8 mouse cellular contexts compared by ENCODE assay signal in the genomic region with DNA sequence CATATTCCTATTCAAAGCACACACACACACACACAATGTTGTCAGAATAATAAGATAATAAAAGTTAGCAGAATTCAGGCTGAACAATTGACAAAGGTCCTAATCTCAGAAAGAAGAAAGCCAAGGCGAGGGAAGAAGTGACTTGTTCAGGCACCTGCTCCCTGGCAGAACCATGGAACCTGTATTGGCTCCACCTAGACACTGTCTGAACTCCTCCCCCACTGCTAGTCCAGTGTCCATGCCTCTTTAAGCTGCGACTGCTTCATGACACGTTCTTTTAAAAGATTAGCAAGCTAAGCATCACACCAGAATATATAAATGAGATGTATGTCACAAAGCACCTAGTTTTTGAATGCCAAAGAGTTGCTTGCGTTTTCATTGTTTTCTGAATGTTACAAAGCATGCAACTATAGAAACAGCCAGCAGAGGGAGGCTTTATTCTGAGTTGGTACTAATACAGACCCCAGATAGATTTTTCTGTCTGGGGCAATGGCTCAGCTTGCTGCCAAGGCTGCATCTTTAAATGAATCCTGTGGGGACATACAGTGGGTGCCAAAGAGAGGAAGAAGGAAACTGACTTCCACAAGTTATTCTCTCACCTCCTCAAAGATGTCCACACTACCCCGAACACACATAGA. TPM values are rescaled to one million over a fixed set of nuclear protein-coding genes. Genes with fewer than 3 reads are reported as not detected.
DNase-seq lines count a peak whose midpoint lies in the region; ATAC-seq and TF ChIP-seq lines count a peak whose summit lies in the region.

No protein-coding gene starts in this region.

- TF ChIP-seq CTCF in kidney, adult 2 months (conservative IDR thresholded peaks at IDR 0.05; ENCODE audit: insufficient read depth, insufficient read length, low read depth, low read length) = peak; percentile 24; the same call in 1 of the 2 replicates

- H3K27me3 ChIP-seq in liver, embryonic 11.5 days (replicated peaks; ENCODE audit: control insufficient read depth, insufficient read depth, low read length) = no peaks in the 10 kb centered on the region
- no peaks in the 10 kb centered on the region for H3K27me3 ChIP-seq in liver, embryonic 12.5 days (replicated peaks)
- no peaks in the 10 kb centered on the region for H3K27me3 ChIP-seq in forebrain, embryonic 12.5 days
- no peaks in the 10 kb centered on the region for H3K27me3 ChIP-seq in kidney, adult 2 months (replicated peaks; ENCODE audit: control insufficient read depth, insufficient read depth, low read length)

- no peak overlapping the region for H3K4me2 ChIP-seq in liver, embryonic 11.5 days
- H3K4me2 ChIP-seq in liver, embryonic 12.5 days = no peak overlapping the region
- H3K4me2 ChIP-seq in forebrain, embryonic 12.5 days = no peak overlapping the region

- H3K4me1 ChIP-seq in liver, embryonic 11.5 days (replicated peaks; ENCODE audit: control insufficient read depth, insufficient read depth, low read length) = no peaks in the 10 kb centered on the region
- H3K4me1 ChIP-seq in liver, embryonic 12.5 days = no peaks in the 10 kb centered on the region
- peaks cover 21% of the 10 kb centered on the region for H3K4me1 ChIP-seq in forebrain, embryonic 12.5 days
- H3K4me1 ChIP-seq in kidney, adult 2 months (ENCODE audit: control insufficient read depth, insufficient read depth, low read length) = no peaks in the 10 kb centered on the region

- H3K9ac ChIP-seq in liver, embryonic 11.5 days (ENCODE audit: low read depth, low read length) = no peak overlapping the region
- H3K9ac ChIP-seq in liver, embryonic 12.5 days = no peak overlapping the region
- no peak overlapping the region for H3K9ac ChIP-seq in forebrain, embryonic 12.5 days

- H3K9me3 ChIP-seq in liver, embryonic 11.5 days (ENCODE audit: control insufficient read depth, low read length) = no peaks in the 10 kb centered on the region
- H3K9me3 ChIP-seq in liver, embryonic 12.5 days (replicated peaks) = no peaks in the 10 kb centered on the region
- no peaks in the 10 kb centered on the region for H3K9me3 ChIP-seq in forebrain, embryonic 12.5 days

- no peak for DNase-seq in liver, embryonic 11.5 days (ENCODE audit: low spot score)
- peak; percentile 48 for DNase-seq in ZHBTc4 (ENCODE audit: low read depth, low spot score)
- DNase-seq in kidney, adult 2 months = peak; percentile 56
- peak; percentile 59 for DNase-seq in lung, postnatal 10 days
- peak; percentile 31 for DNase-seq in right cerebral cortex, postnatal 4 days

- 31% methylated on average over 5 of the region's 5 CpGs for WGBS in liver, embryonic 11.5 days
- WGBS in liver, embryonic 12.5 days (ENCODE audit: insufficient replicate concordance) = 24% methylated on average over 5 of the region's 5 CpGs
- WGBS in forebrain, embryonic 12.5 days = 27% methylated on average over 5 of the region's 5 CpGs
- WGBS in kidney, adult 2 months = 25% methylated on average over 5 of the region's 5 CpGs

- no peak for TF ChIP-seq POLR2A in kidney, adult 2 months (IDR thresholded peaks at IDR 0.05; ENCODE audit: low read depth, low read length)

- ATAC-seq in liver, embryonic 11.5 days (replicated peaks; ENCODE audit: low FRiP score) = 0 out of 2 replicates have a peak, but pooled peaks have one; percentile 39
- ATAC-seq in liver, embryonic 12.5 days = no peak
- ATAC-seq in forebrain, embryonic 12.5 days (ENCODE audit: low FRiP score) = peak; percentile 78
- no peak for ATAC-seq in erythroid progenitor cell, adult 5-6 weeks (replicated peaks; ENCODE audit: low FRiP score, poor library complexity, severe bottlenecking)

- H3K4me3 ChIP-seq in liver, embryonic 11.5 days (ENCODE audit: low read depth, low read length) = no peak overlapping the region
- H3K4me3 ChIP-seq in liver, embryonic 12.5 days = no peak overlapping the region
- H3K4me3 ChIP-seq in forebrain, embryonic 12.5 days (replicated peaks) = no peak overlapping the region
- no peak overlapping the region for H3K4me3 ChIP-seq in kidney, adult 2 months (ENCODE audit: insufficient read depth, low read depth, low read length)

- no peak overlapping the region for H3K27ac ChIP-seq in liver, embryonic 11.5 days (ENCODE audit: low read depth, low read length)
- no peak overlapping the region for H3K27ac ChIP-seq in liver, embryonic 12.5 days
- H3K27ac ChIP-seq in forebrain, embryonic 12.5 days = no peak overlapping the region
- H3K27ac ChIP-seq in kidney, adult 2 months (ENCODE audit: insufficient read depth, low read depth, low read length) = no peak overlapping the region

- H3K36me3 ChIP-seq in liver, embryonic 11.5 days (ENCODE audit: control insufficient read depth, insufficient read depth, low read length) = no peaks in the 10 kb centered on the region
- no peaks in the 10 kb centered on the region for H3K36me3 ChIP-seq in liver, embryonic 12.5 days
- no peaks in the 10 kb centered on the region for H3K36me3 ChIP-seq in forebrain, embryonic 12.5 days (replicated peaks)
- H3K36me3 ChIP-seq in kidney, adult 2 months (ENCODE audit: control insufficient read depth, insufficient read depth, low read length) = no peaks in the 10 kb centered on the region

RNA-seq across cellular contexts. Expression of gene Grb14, which starts 59.4 kb away (rescaled TPM):
- 7.7 and 8.1 TPM in 2 replicates for polyA plus RNA-seq in liver, embryonic 11.5 days (2014; fragmentation: Nextera tagmentation; extraction: Ambion mirVana)
- 6.0 and 7.1 TPM in 2 replicates for polyA plus RNA-seq in liver, embryonic 12.5 days (2016; fragmentation: Nextera tagmentation; extraction: Ambion mirVana)
- polyA plus RNA-seq in forebrain, embryonic 12.5 days (2016; fragmentation: Nextera tagmentation; extraction: Ambion mirVana) = 5.9 and 7.5 TPM in 2 replicates
- polyA plus RNA-seq in kidney, adult 2 months (2012; rRNA removed) = 15.2 and 16.2 TPM in 2 replicates
- not detected in 2 replicates for total RNA-seq in erythroid progenitor cell, adult 5-6 weeks (2015; ENCODE audit: low replicate concordance)
- total RNA-seq in erythroid progenitor cell, adult 5-6 weeks (2017; ENCODE audit: low replicate concordance) = not detected in 2 replicates

Comparison
In these comparisons a context has a peak if more than half of its experiments do, and no peak if none do; other contexts are left out.
1. ATAC-seq: peak in liver, embryonic 11.5 days (single experiment) and forebrain, embryonic 12.5 days (single experiment); none in liver, embryonic 12.5 days (single experiment) and erythroid progenitor cell, adult 5-6 weeks (single experiment).